8 mouse cellular contexts compared by ENCODE assay signal in the genomic region with DNA sequence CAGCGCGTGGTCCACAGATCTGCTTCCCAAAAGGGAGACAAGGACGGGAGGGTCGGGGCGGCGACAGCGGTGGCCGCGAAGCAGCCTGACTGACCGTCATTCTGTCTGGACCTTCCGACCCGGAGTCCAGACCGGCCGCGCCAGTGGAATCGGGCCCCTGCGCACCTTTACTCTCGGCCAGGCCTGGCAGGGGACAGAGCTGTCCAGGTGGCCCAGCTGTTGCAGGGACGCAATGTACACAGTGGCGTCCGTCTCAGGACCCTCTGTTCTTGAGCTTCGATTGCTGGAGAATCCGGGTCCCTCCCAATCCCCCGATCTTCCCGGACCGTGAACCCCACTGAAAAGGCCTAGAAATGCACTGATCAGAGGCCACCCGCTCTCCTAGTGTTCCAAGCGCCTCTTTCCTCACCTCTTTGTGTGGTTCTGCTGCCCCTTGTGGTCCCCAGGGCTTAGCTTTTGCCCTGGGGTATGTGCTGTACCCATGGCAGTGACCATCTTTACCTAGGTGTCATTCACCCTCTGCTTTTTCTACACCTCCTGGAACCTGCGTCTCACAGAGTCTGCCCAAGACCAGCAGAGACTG. TPM values are rescaled to one million over a fixed set of nuclear protein-coding genes. Genes with fewer than 3 reads are reported as not detected.
DNase-seq lines count a peak whose midpoint lies in the region; ATAC-seq and TF ChIP-seq lines count a peak whose summit lies in the region.

No protein-coding gene starts in this region.

- H3K9me3 ChIP-seq in limb, embryonic 10.5 days (replicated peaks) = no peaks in the 10 kb centered on the region
- H3K9me3 ChIP-seq in neural tube, embryonic 12.5 days = no peaks in the 10 kb centered on the region

- H3K27me3 ChIP-seq in limb, embryonic 10.5 days (ENCODE audit: low read depth, poor library complexity, severe bottlenecking) = peaks cover 68% of the 10 kb centered on the region
- H3K27me3 ChIP-seq in neural tube, embryonic 12.5 days (replicated peaks) = peaks cover 55% of the 10 kb centered on the region

- WGBS in limb, embryonic 10.5 days = 3% methylated on average over 29 of the region's 29 CpGs
- 5% methylated on average over 29 of the region's 29 CpGs for WGBS in neural tube, embryonic 12.5 days

- peak; percentile 46 for DNase-seq in retina, postnatal 1 day
- no peak for DNase-seq in retina, embryonic 14.5 days (ENCODE audit: low spot score)
- DNase-seq in limb, embryonic 10.5 days (ENCODE audit: low spot score) = no peak
- DNase-seq in gastrocnemius, postnatal 4 days (ENCODE audit: low spot score in 2 of 2) = no peak
- DNase-seq in gastrocnemius, adult 18-20 months (ENCODE audit: low spot score) = no peak
- no peak for DNase-seq in thymus, adult 18-20 months

- H3K4me2 ChIP-seq in neural tube, embryonic 12.5 days (replicated peaks) = peak overlapping the region; percentile 80

- no peak for TF ChIP-seq POLR2A in embryonic fibroblast, embryonic 13.5 days (IDR thresholded peaks at IDR 0.05; ENCODE audit: low read depth, low read length)

- peak; percentile 29; the same call in 1 of the 2 replicates for TF ChIP-seq CTCF in embryonic fibroblast, embryonic 13.5 days (IDR thresholded peaks at IDR 0.05; ENCODE audit: borderline replicate concordance, insufficient read depth, low read length)

- no peak overlapping the region for H3K27ac ChIP-seq in embryonic fibroblast, embryonic 13.5 days (ENCODE audit: insufficient read depth, low read length)
- peak overlapping the region; percentile 84 for H3K27ac ChIP-seq in limb, embryonic 10.5 days
- H3K27ac ChIP-seq in neural tube, embryonic 12.5 days = no peak overlapping the region

- H3K4me1 ChIP-seq in embryonic fibroblast, embryonic 13.5 days (ENCODE audit: control insufficient read depth, insufficient read depth, low read length) = peaks cover 2% of the 10 kb centered on the region; the same call in 1 of the 2 replicates
- H3K4me1 ChIP-seq in limb, embryonic 10.5 days = peaks cover 13% of the 10 kb centered on the region
- peaks cover 7% of the 10 kb centered on the region for H3K4me1 ChIP-seq in neural tube, embryonic 12.5 days

- ATAC-seq in neural tube, embryonic 12.5 days (ENCODE audit: low FRiP score, low read depth) = no peak; the same call in 1 of the 2 replicates

- no peaks in the 10 kb centered on the region for H3K36me3 ChIP-seq in limb, embryonic 10.5 days
- H3K36me3 ChIP-seq in neural tube, embryonic 12.5 days = no peaks in the 10 kb centered on the region

- H3K4me3 ChIP-seq in embryonic fibroblast, embryonic 13.5 days (ENCODE audit: insufficient read depth, low read length) = peak overlapping the region; percentile 40
- H3K4me3 ChIP-seq in limb, embryonic 10.5 days = peak overlapping the region; percentile 65
- H3K4me3 ChIP-seq in neural tube, embryonic 12.5 days = peak overlapping the region; percentile 45

- peak overlapping the region; percentile 60 for H3K9ac ChIP-seq in neural tube, embryonic 12.5 days

RNA-seq across cellular contexts. Expression of a gene that starts 0.5 kb away (rescaled TPM):
- polyA plus RNA-seq in embryonic fibroblast, embryonic 13.5 days (2011; ENCODE audit: insufficient read length, low read depth, missing spikeins) = 2.4 and 3.0 TPM in 2 replicates
- 1.8 and 3.9 TPM in 2 replicates for polyA plus RNA-seq in limb, embryonic 10.5 days (2016; fragmentation: Nextera tagmentation; extraction: Ambion mirVana)
- 2.1 and 2.7 TPM in 2 replicates for polyA plus RNA-seq in neural tube, embryonic 12.5 days (2016; fragmentation: Nextera tagmentation; extraction: Ambion mirVana)
- under 1 TPM; 0.49 to 0.81 TPM for total RNA-seq in gastrocnemius, postnatal 4 days (2021)
- under 1 TPM; 0.71 to 0.73 TPM for total RNA-seq in gastrocnemius, adult 18-20 months (2021)

RNA-seq across cellular contexts. Expression of a gene that starts 0.6 kb away (rescaled TPM):
- polyA plus RNA-seq in embryonic fibroblast, embryonic 13.5 days (2011; ENCODE audit: insufficient read length, low read depth, missing spikeins) = 0.22 TPM in 1 of 2 replicates, not detected in the other
- 0.08 and 0.14 TPM in 2 replicates for polyA plus RNA-seq in limb, embryonic 10.5 days (2016; fragmentation: Nextera tagmentation; extraction: Ambion mirVana)
- polyA plus RNA-seq in neural tube, embryonic 12.5 days (2016; fragmentation: Nextera tagmentation; extraction: Ambion mirVana) = 0.13 TPM in 1 of 2 replicates, not detected in the other
- total RNA-seq in gastrocnemius, postnatal 4 days (2021) = not detected
- total RNA-seq in gastrocnemius, adult 18-20 months (2021) = not detected

RNA-seq across cellular contexts. Expression of a gene that starts 12.8 kb away (rescaled TPM):
- not detected in 2 replicates for polyA plus RNA-seq in embryonic fibroblast, embryonic 13.5 days (2011; ENCODE audit: insufficient read length, low read depth, missing spikeins)
- polyA plus RNA-seq in limb, embryonic 10.5 days (2016; fragmentation: Nextera tagmentation; extraction: Ambion mirVana) = not detected in 2 replicates
- polyA plus RNA-seq in neural tube, embryonic 12.5 days (2016; fragmentation: Nextera tagmentation; extraction: Ambion mirVana) = not detected in 2 replicates
- not detected for total RNA-seq in gastrocnemius, postnatal 4 days (2021)
- not detected for total RNA-seq in gastrocnemius, adult 18-20 months (2021)

RNA-seq across cellular contexts. Expression of a gene that starts 22.5 kb away (rescaled TPM):
- polyA plus RNA-seq in embryonic fibroblast, embryonic 13.5 days (2011; ENCODE audit: insufficient read length, low read depth, missing spikeins) = not detected in 2 replicates
- not detected in 2 replicates for polyA plus RNA-seq in limb, embryonic 10.5 days (2016; fragmentation: Nextera tagmentation; extraction: Ambion mirVana)
- not detected in 2 replicates for polyA plus RNA-seq in neural tube, embryonic 12.5 days (2016; fragmentation: Nextera tagmentation; extraction: Ambion mirVana)
- not detected for total RNA-seq in gastrocnemius, postnatal 4 days (2021)
- not detected for total RNA-seq in gastrocnemius, adult 18-20 months (2021)

RNA-seq across cellular contexts. Expression of a gene that starts 22.6 kb away (rescaled TPM):
- polyA plus RNA-seq in embryonic fibroblast, embryonic 13.5 days (2011; ENCODE audit: insufficient read length, low read depth, missing spikeins) = not detected in 2 replicates
- 0.13 and 0.51 TPM in 2 replicates for polyA plus RNA-seq in limb, embryonic 10.5 days (2016; fragmentation: Nextera tagmentation; extraction: Ambion mirVana)
- 0.22 and 0.46 TPM in 2 replicates for polyA plus RNA-seq in neural tube, embryonic 12.5 days (2016; fragmentation: Nextera tagmentation; extraction: Ambion mirVana)
- under 1 TPM; 0.16 to 0.25 TPM for total RNA-seq in gastrocnemius, postnatal 4 days (2021)
- under 1 TPM; 0.07 TPM for total RNA-seq in gastrocnemius, adult 18-20 months (2021)
